Mouse (Mus musculus) forebrain, embryonic 15.5 days (tissue): Measurements from ENCODE around the gene Ubac2. TPM values are rescaled to one million over a fixed set of nuclear protein-coding genes. Genes with fewer than 3 reads are reported as not detected.

Experiments used
- ATAC-seq: fragments of 200-750 bp; cut with Nextera tagmentation; replicated peaks from 2 replicates; pipeline ENCODE4 v1.8.0; 2017; ENCODE audit warnings: mild to moderate bottlenecking, moderate TSS enrichment, moderate library complexity
- H3K27ac ChIP-seq: fragments of 300-500 bp; sonication (generic); replicated peaks from 2 replicates; pipeline ENCODE4 v1.5.1; 2015; ENCODE audit warnings: mild to moderate bottlenecking, inconsistent platforms
- H3K27me3 ChIP-seq: fragments of 300-500 bp; sonication (generic); 2 replicates; pipeline ENCODE4 v1.6.1; 2015; ENCODE audit warnings: inconsistent platforms
- H3K36me3 ChIP-seq: fragments of 300-500 bp; sonication (generic); 2 replicates; pipeline ENCODE4 v1.6.1; 2015; ENCODE audit warnings: mild to moderate bottlenecking, inconsistent platforms
- H3K4me1 ChIP-seq: fragments of 300-500 bp; sonication (generic); 2 replicates; pipeline ENCODE4 v1.6.1; 2015; ENCODE audit warnings: inconsistent platforms
- H3K4me2 ChIP-seq: fragments of 300-500 bp; sonication (generic); replicated peaks from 2 replicates; pipeline ENCODE4 v1.6.1; 2015; ENCODE audit warnings: mild to moderate bottlenecking, inconsistent platforms
- H3K4me3 ChIP-seq: fragments of 300-500 bp; sonication (generic); 2 replicates; pipeline ENCODE4 v1.5.1; 2015; ENCODE audit warnings: mild to moderate bottlenecking, inconsistent platforms
- H3K9ac ChIP-seq: fragments of 300-500 bp; sonication (generic); replicated peaks from 2 replicates; pipeline ENCODE4 v1.6.1; 2015; ENCODE audit warnings: mild to moderate bottlenecking, inconsistent platforms
- H3K9me3 ChIP-seq: fragments of 300-500 bp; sonication (generic); 2 replicates; pipeline ENCODE4 v1.6.1; 2016; ENCODE audit warnings: inconsistent platforms
- WGBS: fragments of 180-500 bp; shearing (Covaris S2); methylation state at CpG from one replicate; pipeline ENCODE4 v1.1.7; 2015; ENCODE audit warnings: mixed read lengths; 5-methylcytosine and 5-hydroxymethylcytosine counted together
- polyA plus RNA-seq: library from polyadenylated mRNA; unstranded; fragments of >200 nt; fragmentation: Nextera tagmentation; extraction: Ambion mirVana; gene quantifications from 2 replicates; pipeline ENCODE4 v1.2.1, GENCODE M21; 2015

The Ubac2 gene
- polyA plus RNA-seq, 1 experiment from 2014 or later, result 51.8 TPM

DNA sequence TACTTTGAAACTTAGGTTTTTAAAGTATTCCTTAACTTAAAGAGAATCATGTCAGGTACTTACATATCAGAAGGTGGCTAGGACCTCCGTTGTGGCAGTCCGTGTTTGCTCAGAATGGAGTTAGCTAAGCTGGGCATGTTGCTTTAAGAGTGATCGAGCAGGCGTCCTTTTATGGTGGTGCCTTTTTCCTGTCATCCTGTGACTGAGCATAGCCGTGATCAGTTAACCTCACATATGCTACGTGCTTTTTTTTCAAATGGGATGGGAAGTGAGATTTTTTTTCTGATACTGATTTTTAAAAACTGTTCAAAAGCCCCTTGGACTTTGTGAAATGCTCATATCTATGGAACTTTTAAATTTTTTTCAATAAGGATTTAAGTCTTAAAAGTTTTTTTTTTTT, 86.6 kb downstream of the Ubac2 start, which contains the start of gene Gpr183:
Gene Gpr183 (minus strand): TSS at position 206 of the 400 bp plus-strand sequence.
- Histone ChIP-seq H3K27ac (no peak within 1 kb of the TSS), H3K9ac (no peak within 1 kb of the TSS), H3K4me1 (peaks cover 11% of the 10 kb centered on the region), H3K27me3 (no peaks in the 10 kb centered on the region), H3K9me3 (no peaks in the 10 kb centered on the region), H3K36me3 (no peaks in the 10 kb centered on the region), H3K4me2 (no peak within 1 kb of the TSS), H3K4me3 (no peak within 1 kb of the TSS)
- 65% methylated on average over 6 of the region's 6 CpGs for WGBS
- no peak for ATAC-seq

DNA sequence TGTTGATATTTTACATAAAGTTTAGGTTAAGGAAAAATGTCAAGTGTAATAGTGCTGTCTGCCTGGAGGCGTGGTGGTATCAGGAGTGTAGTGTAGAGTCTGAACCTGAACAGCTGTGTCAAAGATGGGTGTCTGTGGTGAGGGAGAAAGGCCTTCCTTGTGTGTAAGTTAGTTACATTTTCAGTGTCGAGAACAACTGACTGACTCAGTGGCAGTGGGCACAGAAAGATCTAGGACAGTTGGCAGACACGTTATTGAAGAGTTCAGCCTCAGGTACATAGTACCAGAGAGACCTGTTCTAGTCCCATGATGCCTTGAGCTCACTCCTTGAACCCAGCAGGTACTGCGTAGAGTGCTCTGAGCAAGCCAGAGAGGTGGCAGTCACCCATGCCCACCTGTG, 87.0 kb downstream of the Ubac2 start:
- Histone ChIP-seq H3K9me3 (no peaks in the 10 kb centered on the region), H3K4me2 (no peak overlapping the region), H3K27me3 (no peaks in the 10 kb centered on the region), H3K36me3 (no peaks in the 10 kb centered on the region), H3K4me3 (no peak overlapping the region), H3K9ac (no peak overlapping the region), H3K27ac (no peak overlapping the region), H3K4me1 (peaks cover 11% of the 10 kb centered on the region)
- no peak for ATAC-seq
- 82% methylated on average over 4 of the region's 4 CpGs for WGBS

DNA sequence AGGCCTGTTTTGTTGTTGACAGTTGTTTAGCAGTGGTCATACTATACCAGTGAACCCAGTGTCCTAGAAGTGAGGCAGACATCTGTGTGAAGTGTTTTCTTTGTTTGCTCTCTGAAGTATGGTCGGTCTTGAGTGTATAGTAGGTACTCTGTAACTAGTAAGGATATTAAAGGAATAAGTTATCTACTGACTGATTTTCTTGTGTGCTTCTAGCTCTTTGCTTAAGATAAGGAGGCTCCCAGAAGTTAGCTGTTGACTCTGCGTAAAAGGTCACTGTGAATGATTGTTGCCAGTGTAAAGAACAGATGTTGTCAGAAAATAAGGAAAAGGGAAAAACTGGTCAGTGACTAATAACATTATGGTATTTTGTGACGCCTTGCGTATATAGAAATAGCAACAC, 88.7 kb downstream of the Ubac2 start:
- no peaks in the 10 kb centered on the region for H3K36me3 ChIP-seq
- ATAC-seq, result no peak
- H3K27me3 ChIP-seq, result no peaks in the 10 kb centered on the region
- no peaks in the 10 kb centered on the region for H3K9me3 ChIP-seq
- no peak overlapping the region for H3K4me2 ChIP-seq
- H3K9ac ChIP-seq, result no peak overlapping the region
- no peak overlapping the region for H3K27ac ChIP-seq
- H3K4me1 ChIP-seq, result peaks cover 11% of the 10 kb centered on the region
- 91% methylated on average over 4 of the region's 4 CpGs for WGBS
- H3K4me3 ChIP-seq, result no peak overlapping the region

DNA sequence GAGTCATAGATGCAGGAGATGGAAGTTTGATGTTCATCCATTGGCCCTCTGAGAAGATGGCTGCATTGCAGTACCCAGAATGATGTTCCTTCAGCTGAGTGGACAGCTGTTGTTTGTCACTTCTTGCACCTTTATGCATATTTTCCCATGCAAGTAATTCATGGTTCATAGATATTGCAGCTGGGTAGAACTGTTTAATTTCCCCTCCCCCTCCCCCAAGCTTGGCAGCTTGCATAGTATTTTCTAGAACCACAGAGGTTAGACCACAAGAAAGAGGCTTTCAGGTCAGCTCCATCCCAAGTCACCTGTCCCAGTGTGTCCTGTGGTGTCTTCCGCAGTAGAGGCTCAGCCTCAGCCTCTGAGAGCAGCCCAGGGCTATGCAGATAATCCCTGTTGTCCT, 92.0 kb downstream of the Ubac2 start:
- Histone ChIP-seq H3K27me3 (no peaks in the 10 kb centered on the region), H3K4me1 (no peaks in the 10 kb centered on the region), H3K36me3 (no peaks in the 10 kb centered on the region), H3K4me3 (no peak overlapping the region), H3K9me3 (no peaks in the 10 kb centered on the region), H3K4me2 (no peak overlapping the region), H3K27ac (no peak overlapping the region), H3K9ac (no peak overlapping the region)
- 88% methylated on average over 1 of the region's 1 CpGs for WGBS
- ATAC-seq, result no peak

DNA sequence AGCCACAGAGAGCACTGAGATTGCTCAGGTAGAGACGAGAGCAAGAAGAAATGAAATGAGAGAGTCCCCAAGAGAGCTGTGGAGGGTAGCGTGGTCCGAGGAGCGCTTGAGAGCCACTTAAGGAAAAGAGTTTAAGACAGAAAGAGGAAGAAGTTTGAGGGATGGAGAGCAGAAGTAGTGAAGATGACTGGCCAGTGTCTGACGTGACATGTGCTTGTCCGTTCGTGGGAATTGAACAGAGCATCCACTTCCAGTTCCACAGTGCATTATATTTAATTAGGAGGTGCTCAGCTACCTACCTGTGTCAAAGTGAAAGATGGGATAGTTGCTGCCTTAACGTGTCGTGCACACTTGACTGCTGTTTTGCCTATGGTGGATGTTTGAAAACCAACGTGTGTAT, 94.7 kb downstream of the Ubac2 start:
- no peak for ATAC-seq
- H3K27me3 ChIP-seq, result no peaks in the 10 kb centered on the region
- H3K9ac ChIP-seq, result no peak overlapping the region
- no peak overlapping the region for H3K27ac ChIP-seq
- 93% methylated on average over 10 of the region's 10 CpGs for WGBS
- H3K9me3 ChIP-seq, result no peaks in the 10 kb centered on the region
- H3K4me1 ChIP-seq, result no peaks in the 10 kb centered on the region
- no peak overlapping the region for H3K4me3 ChIP-seq
- no peaks in the 10 kb centered on the region for H3K36me3 ChIP-seq
- no peak overlapping the region for H3K4me2 ChIP-seq

DNA sequence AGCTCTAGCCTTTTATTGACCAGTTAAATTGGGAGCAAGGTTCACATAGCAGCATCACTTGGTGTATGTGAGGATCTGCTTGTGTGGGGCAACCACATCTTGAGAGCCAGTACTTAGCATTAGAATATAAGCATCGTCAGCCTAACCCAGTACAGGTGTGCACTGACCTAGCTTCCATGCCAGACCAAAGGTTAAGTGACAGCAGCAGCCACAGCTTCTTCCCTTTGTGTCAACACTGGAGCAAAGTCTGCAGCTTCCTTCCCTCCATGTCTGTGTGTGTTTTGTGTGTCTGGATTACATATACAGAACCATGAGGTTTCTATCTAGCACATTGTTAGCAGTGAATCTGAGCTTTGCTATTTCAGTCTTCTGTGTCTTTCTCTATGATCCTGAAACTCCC, 103.1 kb downstream of the Ubac2 start:
- no peak overlapping the region for H3K27ac ChIP-seq
- WGBS, result 85% methylated on average over 1 of the region's 1 CpGs
- no peak overlapping the region for H3K4me3 ChIP-seq
- no peak overlapping the region for H3K4me2 ChIP-seq
- H3K36me3 ChIP-seq, result no peaks in the 10 kb centered on the region
- H3K9ac ChIP-seq, result no peak overlapping the region
- H3K9me3 ChIP-seq, result no peaks in the 10 kb centered on the region
- no peak for ATAC-seq
- no peaks in the 10 kb centered on the region for H3K4me1 ChIP-seq
- H3K27me3 ChIP-seq, result no peaks in the 10 kb centered on the region

DNA sequence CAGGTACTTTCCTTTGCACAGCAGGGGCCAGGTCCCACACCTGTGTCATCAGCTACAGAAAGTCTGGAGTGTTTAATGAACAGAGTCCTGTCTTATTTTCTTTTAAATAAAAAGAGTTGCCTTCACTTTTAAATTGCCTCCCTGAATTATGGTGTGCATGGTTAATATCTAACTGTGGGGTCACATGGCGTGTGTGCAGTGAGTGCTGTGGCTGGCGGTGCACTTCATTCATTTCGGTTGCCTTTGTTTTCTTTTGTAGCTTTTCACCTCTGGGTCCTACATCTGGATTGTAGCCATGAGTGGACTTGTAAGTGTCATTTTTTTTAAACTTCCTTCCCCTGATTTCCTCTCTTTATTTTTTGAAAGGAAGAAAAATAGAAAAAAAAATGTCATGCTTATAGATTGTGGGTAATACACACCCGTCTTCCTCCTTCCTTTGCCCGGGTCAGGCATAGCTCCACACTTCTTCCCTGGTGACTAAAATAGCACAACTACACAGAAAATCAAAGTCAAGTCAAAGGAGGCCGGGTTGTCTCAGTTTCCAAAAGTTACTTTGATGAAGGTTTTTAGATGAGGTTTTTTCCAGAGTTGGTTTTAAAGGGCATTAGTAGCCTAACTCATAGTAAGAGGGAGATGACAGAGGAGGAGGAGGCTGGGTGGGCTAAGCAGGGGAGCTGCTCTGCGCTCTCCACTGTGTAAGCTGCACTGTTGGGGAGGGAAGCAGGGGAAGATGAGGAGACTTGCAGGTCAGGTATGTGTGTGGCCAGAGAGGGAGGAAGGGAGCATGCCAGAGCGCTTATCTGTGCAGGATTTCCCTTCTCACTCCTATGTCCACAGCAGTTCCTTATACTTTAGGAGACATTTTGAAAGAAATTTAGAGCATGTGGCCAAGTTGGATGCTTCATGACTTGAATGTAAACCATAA, 104.9 kb downstream of the Ubac2 start:
- Histone ChIP-seq H3K4me1 (no peaks in the 10 kb centered on the region), H3K4me3 (no peak overlapping the region), H3K36me3 (no peaks in the 10 kb centered on the region), H3K4me2 (no peak overlapping the region), H3K27me3 (no peaks in the 10 kb centered on the region), H3K9me3 (no peaks in the 10 kb centered on the region), H3K9ac (no peak overlapping the region), H3K27ac (no peak overlapping the region)
- ATAC-seq, result no peak
- 85% methylated on average over 8 of the region's 8 CpGs for WGBS

DNA sequence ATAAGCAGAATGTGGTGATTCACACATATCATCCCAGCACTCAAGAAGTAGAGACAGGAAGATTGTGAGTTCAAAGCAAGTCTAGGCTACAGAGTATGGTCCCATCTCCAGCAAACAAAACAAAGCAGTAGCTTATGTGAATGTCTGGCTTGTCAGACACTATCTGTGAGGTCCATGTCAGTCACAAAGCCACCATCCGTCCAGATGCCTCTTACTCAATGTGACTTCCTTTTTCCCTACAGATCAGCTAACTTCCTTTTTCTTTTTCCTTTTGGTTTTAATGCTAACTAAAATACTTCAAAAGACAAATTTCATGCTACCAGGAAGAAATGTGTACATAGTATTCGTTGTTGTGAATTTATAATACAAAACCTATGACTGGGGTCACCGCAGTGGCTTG, 107.1 kb downstream of the Ubac2 start:
- no peak overlapping the region for H3K9ac ChIP-seq
- H3K9me3 ChIP-seq, result no peaks in the 10 kb centered on the region
- H3K4me3 ChIP-seq, result no peak overlapping the region
- WGBS, result 88% methylated on average over 3 of the region's 3 CpGs
- H3K4me2 ChIP-seq, result no peak overlapping the region
- H3K4me1 ChIP-seq, result no peaks in the 10 kb centered on the region
- no peaks in the 10 kb centered on the region for H3K27me3 ChIP-seq
- H3K27ac ChIP-seq, result no peak overlapping the region
- ATAC-seq, result no peak
- H3K36me3 ChIP-seq, result no peaks in the 10 kb centered on the region

DNA sequence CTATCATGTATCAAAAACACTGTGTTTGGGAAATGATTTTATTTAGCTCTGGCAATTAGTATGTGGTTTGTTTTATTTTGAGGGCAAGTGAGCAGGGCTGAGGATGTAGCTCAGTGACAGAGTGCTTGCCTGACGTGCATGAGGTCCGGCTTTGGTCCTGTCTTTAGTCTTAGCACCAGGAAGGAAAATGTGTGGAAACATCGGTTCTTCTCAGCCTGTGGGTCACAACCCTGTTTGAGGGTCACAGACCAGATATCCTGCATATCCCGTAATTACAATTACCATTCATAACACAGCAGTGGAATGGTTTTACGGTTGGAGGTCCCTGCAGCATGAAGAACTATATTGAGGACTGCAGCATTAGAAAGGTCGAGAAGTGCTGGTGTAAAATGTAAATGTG, 107.6 kb downstream of the Ubac2 start:
- no peak overlapping the region for H3K4me3 ChIP-seq
- no peaks in the 10 kb centered on the region for H3K9me3 ChIP-seq
- H3K27ac ChIP-seq, result no peak overlapping the region
- no peaks in the 10 kb centered on the region for H3K36me3 ChIP-seq
- WGBS, result 87% methylated on average over 6 of the region's 6 CpGs
- no peaks in the 10 kb centered on the region for H3K4me1 ChIP-seq
- H3K27me3 ChIP-seq, result no peaks in the 10 kb centered on the region
- no peak overlapping the region for H3K4me2 ChIP-seq
- ATAC-seq, result no peak
- no peak overlapping the region for H3K9ac ChIP-seq

DNA sequence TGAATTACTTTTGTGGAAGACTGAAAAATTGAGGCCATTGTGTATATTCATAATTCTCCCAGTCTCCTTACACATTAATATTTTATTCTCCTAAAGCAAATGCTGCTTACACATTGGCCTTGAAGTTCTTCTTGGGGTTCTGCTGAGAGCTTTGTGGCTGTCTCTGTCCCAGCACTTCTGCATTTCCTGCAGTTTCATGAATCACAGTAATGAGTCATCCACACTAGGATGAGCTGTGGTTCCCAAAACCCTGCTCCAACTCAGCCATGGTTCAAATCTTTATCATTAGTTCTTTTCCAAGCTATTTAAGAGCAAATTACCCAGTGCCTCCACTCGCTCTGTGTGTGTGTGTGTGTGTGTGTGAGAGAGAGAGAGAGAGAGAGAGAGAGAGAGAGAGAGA, 108.9 kb downstream of the Ubac2 start:
- no peaks in the 10 kb centered on the region for H3K9me3 ChIP-seq
- H3K27ac ChIP-seq, result no peak overlapping the region
- no peak overlapping the region for H3K9ac ChIP-seq
- H3K27me3 ChIP-seq, result no peaks in the 10 kb centered on the region
- H3K4me3 ChIP-seq, result no peak overlapping the region
- H3K4me2 ChIP-seq, result no peak overlapping the region
- WGBS, result 86% methylated on average over 1 of the region's 1 CpGs
- H3K4me1 ChIP-seq, result no peaks in the 10 kb centered on the region
- no peaks in the 10 kb centered on the region for H3K36me3 ChIP-seq
- no peak for ATAC-seq

DNA sequence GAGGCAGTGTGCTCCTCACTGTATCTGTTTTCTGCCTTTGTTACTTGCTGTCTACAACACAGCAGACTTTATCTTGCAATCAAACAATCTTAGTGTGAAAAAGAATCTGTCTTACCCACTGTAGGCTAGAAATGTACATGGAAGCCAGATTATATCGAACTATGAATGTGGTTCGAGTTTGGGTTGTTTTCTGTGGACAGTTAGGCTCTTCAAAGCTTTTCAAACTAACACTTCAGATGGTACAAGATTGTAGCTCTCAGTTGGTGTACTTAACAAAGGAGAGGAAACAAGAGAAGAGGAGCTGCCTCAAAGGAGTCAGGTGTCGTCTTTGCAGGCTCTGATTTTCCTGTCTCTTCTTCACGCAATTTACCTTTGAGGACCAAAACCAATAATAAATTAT, 109.3 kb downstream of the Ubac2 start:
- no peaks in the 10 kb centered on the region for H3K9me3 ChIP-seq
- no peaks in the 10 kb centered on the region for H3K27me3 ChIP-seq
- H3K27ac ChIP-seq, result no peak overlapping the region
- no peak overlapping the region for H3K4me3 ChIP-seq
- H3K36me3 ChIP-seq, result no peaks in the 10 kb centered on the region
- H3K9ac ChIP-seq, result no peak overlapping the region
- no peaks in the 10 kb centered on the region for H3K4me1 ChIP-seq
- no peak for ATAC-seq
- 96% methylated on average over 4 of the region's 4 CpGs for WGBS
- no peak overlapping the region for H3K4me2 ChIP-seq

DNA sequence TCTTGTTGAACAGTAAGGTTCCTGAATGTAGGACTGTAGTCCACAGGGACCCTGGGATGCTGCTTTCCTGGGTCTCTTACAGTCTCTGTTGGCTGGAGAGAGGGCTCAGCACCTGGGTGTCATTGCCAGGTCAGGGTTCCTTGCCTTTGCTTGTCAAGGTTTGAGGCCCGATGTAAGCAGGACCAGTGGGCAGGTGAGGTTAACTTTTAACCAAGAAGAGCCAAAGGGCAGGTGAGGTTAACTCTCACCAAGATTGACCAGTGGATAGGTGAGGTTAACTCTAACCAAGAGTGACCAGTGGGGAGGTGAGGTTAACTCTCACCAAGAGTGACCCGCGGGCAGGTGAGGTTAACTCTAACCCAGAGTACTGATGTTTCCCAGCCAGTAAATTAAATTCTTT, 110.9 kb downstream of the Ubac2 start:
- H3K4me2 ChIP-seq, result no peak overlapping the region
- H3K4me1 ChIP-seq, result no peaks in the 10 kb centered on the region
- H3K4me3 ChIP-seq, result no peak overlapping the region
- no peaks in the 10 kb centered on the region for H3K9me3 ChIP-seq
- no peaks in the 10 kb centered on the region for H3K27me3 ChIP-seq
- no peak overlapping the region for H3K9ac ChIP-seq
- H3K27ac ChIP-seq, result no peak overlapping the region
- no peaks in the 10 kb centered on the region for H3K36me3 ChIP-seq
- ATAC-seq, result no peak
- WGBS, result 99% methylated on average over 3 of the region's 3 CpGs

DNA sequence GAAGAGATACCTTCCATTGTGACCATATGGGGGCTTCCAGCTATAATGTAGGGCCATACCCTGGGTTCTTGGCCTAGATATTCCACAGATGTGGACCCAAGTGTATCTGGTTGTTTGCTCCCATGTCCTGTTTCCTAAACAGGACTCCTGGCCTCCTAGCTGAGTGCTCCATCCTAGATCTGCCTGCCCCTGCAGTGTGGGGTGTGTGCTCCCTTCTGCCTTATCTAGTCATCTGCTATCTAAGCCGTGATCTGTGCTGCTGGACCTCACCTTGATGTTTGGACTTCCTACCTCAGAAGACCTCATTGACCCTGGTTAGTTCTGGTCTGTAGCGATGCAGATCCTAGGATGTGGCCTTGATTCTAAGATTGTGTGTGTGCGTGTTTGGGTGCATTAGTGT, 111.4 kb downstream of the Ubac2 start:
- no peak overlapping the region for H3K27ac ChIP-seq
- H3K9ac ChIP-seq, result no peak overlapping the region
- no peak overlapping the region for H3K4me3 ChIP-seq
- H3K4me2 ChIP-seq, result no peak overlapping the region
- H3K36me3 ChIP-seq, result no peaks in the 10 kb centered on the region
- no peaks in the 10 kb centered on the region for H3K4me1 ChIP-seq
- 96% methylated on average over 3 of the region's 3 CpGs for WGBS
- H3K27me3 ChIP-seq, result no peaks in the 10 kb centered on the region
- no peak for ATAC-seq
- H3K9me3 ChIP-seq, result no peaks in the 10 kb centered on the region
